Comparison of ENCODE assay signal across 30 mouse cellular contexts in genomic region chr19:17659321-17659720, GRCm38 (mm10).
DNase-seq lines count a peak whose midpoint lies in the region; ATAC-seq lines count a peak whose summit lies in the region.
"Had no signal": no experiment of that assay in that cellular context is flagged by ENCODE, and none has a peak within 500 bp of the region (broad histone marks: within the 10 kb centered on the region; RNA-seq: fewer than 3 reads in every experiment).

No protein-coding gene starts in this region.

- H3K9ac ChIP-seq in embryonic facial prominence, embryonic 11.5 days (replicated peaks; ENCODE audit: low read length) = no peak overlapping the region
- no peak overlapping the region for H3K9ac ChIP-seq in embryonic facial prominence, embryonic 14.5 days (ENCODE audit: low read depth, low read length)
- H3K9ac ChIP-seq in liver, embryonic 12.5 days = no peak overlapping the region
- H3K9ac ChIP-seq: forebrain, postnatal 0 days; heart, embryonic 13.5 days; hindbrain, embryonic 14.5 days had no signal

- no peak overlapping the region for H3K4me2 ChIP-seq in embryonic facial prominence, embryonic 11.5 days (ENCODE audit: low read depth, low read length)
- H3K4me2 ChIP-seq in embryonic facial prominence, embryonic 14.5 days (ENCODE audit: low read depth, low read length) = no peak overlapping the region
- H3K4me2 ChIP-seq in liver, embryonic 12.5 days = no peak overlapping the region
- H3K4me2 ChIP-seq: heart, embryonic 13.5 days; hindbrain, embryonic 14.5 days had no signal

- H3K27ac ChIP-seq in embryonic facial prominence, embryonic 11.5 days (replicated peaks; ENCODE audit: low read depth, low read length) = no peak overlapping the region
- H3K27ac ChIP-seq in embryonic facial prominence, embryonic 14.5 days (replicated peaks; ENCODE audit: low read depth, low read length) = no peak overlapping the region
- peak overlapping the region; percentile 42; the same call in 1 of the 2 replicates for H3K27ac ChIP-seq in limb, embryonic 10.5 days
- H3K27ac ChIP-seq in liver, embryonic 12.5 days = no peak overlapping the region
- H3K27ac ChIP-seq: heart, embryonic 10.5 days; heart, embryonic 13.5 days; hindbrain, embryonic 14.5 days; hindbrain, postnatal 0 days had no signal

- DNase-seq in embryonic facial prominence, embryonic 11.5 days (ENCODE audit: low spot score) = peak; percentile 56
- DNase-seq in embryonic facial prominence, embryonic 14.5 days (ENCODE audit: low spot score) = peak; percentile 62
- DNase-seq in limb, embryonic 10.5 days (ENCODE audit: low spot score) = peak; percentile 34
- no peak for DNase-seq in ovary, postnatal 14 days (ENCODE audit: low spot score)
- DNase-seq in adrenal gland, adult 18-20 months (ENCODE audit: low spot score in 2 of 2) = no peak
- DNase-seq in heart, adult 9 months (ENCODE audit: low spot score in 2 of 2) = no peak
- DNase-seq: adrenal gland, adult 2 months; adrenal gland, postnatal 14 days; B cell, adult 2 months; cerebellum, adult 11 months; cerebellum, adult 2 months; cerebellum, adult 9-11 months; cerebellum, postnatal 25 days; forebrain, postnatal 0 days; gastrocnemius, postnatal 25 days; heart, adult 18-20 months; heart, postnatal 14 days; heart, postnatal 4 days had no signal

- no peaks in the 10 kb centered on the region; the same call in 1 of the 2 replicates for H3K4me1 ChIP-seq in embryonic facial prominence, embryonic 11.5 days (ENCODE audit: control insufficient read depth, insufficient read depth, low read length)
- peaks cover 10% of the 10 kb centered on the region for H3K4me1 ChIP-seq in embryonic facial prominence, embryonic 14.5 days (ENCODE audit: control insufficient read depth, insufficient read depth, low read length)
- H3K4me1 ChIP-seq in limb, embryonic 10.5 days = peaks cover 33% of the 10 kb centered on the region
- H3K4me1 ChIP-seq in liver, embryonic 12.5 days = no peaks in the 10 kb centered on the region
- H3K4me1 ChIP-seq: heart, embryonic 10.5 days; heart, embryonic 13.5 days had no signal

- no peaks in the 10 kb centered on the region for H3K36me3 ChIP-seq in embryonic facial prominence, embryonic 11.5 days (replicated peaks; ENCODE audit: control insufficient read depth, insufficient read depth, low read depth, low read length)
- H3K36me3 ChIP-seq in embryonic facial prominence, embryonic 14.5 days (ENCODE audit: control insufficient read depth, insufficient read depth, low read length) = no peaks in the 10 kb centered on the region
- no peaks in the 10 kb centered on the region for H3K36me3 ChIP-seq in limb, embryonic 10.5 days
- H3K36me3 ChIP-seq in liver, embryonic 12.5 days = no peaks in the 10 kb centered on the region
- H3K36me3 ChIP-seq: G1E; heart, embryonic 10.5 days had no signal

- H3K9me3 ChIP-seq in embryonic facial prominence, embryonic 11.5 days (replicated peaks; ENCODE audit: control insufficient read depth, low read length) = no peaks in the 10 kb centered on the region
- no peaks in the 10 kb centered on the region for H3K9me3 ChIP-seq in embryonic facial prominence, embryonic 14.5 days (ENCODE audit: control insufficient read depth, low read length)
- H3K9me3 ChIP-seq in limb, embryonic 10.5 days (replicated peaks) = no peaks in the 10 kb centered on the region
- H3K9me3 ChIP-seq in liver, embryonic 12.5 days (replicated peaks) = no peaks in the 10 kb centered on the region
- H3K9me3 ChIP-seq: G1E; heart, embryonic 10.5 days; heart, embryonic 13.5 days had no signal

- H3K4me3 ChIP-seq in embryonic facial prominence, embryonic 11.5 days (ENCODE audit: low read depth, low read length) = no peak overlapping the region
- H3K4me3 ChIP-seq in embryonic facial prominence, embryonic 14.5 days (ENCODE audit: low read depth, low read length) = no peak overlapping the region
- H3K4me3 ChIP-seq in limb, embryonic 10.5 days = no peak overlapping the region
- H3K4me3 ChIP-seq in liver, embryonic 12.5 days = no peak overlapping the region
- H3K4me3 ChIP-seq: erythroblast, embryonic 14.5 days; heart, embryonic 10.5 days; heart, embryonic 13.5 days had no signal

- 23% methylated on average over 3 of the region's 3 CpGs for WGBS in embryonic facial prominence, embryonic 11.5 days
- 16% methylated on average over 3 of the region's 3 CpGs for WGBS in embryonic facial prominence, embryonic 14.5 days
- WGBS in limb, embryonic 10.5 days = 19% methylated on average over 3 of the region's 3 CpGs
- WGBS in liver, embryonic 12.5 days (ENCODE audit: insufficient replicate concordance) = 65% methylated on average over 3 of the region's 3 CpGs

- ATAC-seq in embryonic facial prominence, embryonic 11.5 days (replicated peaks; ENCODE audit: insufficient number of reproducible peaks, low FRiP score, low TSS enrichment, low read depth) = 0 out of 2 replicates have a peak, but pooled peaks have one; percentile 52
- peak; percentile 15; the same call in 1 of the 2 replicates for ATAC-seq in embryonic facial prominence, embryonic 14.5 days (ENCODE audit: low read depth)
- ATAC-seq in liver, embryonic 12.5 days = no peak
- ATAC-seq: forebrain, embryonic 14.5 days; forebrain, postnatal 0 days; hindbrain, postnatal 0 days; inflammation-experienced regulatory T-cells, adult 6 months; intestine, embryonic 16.5 days; Patski had no signal

- no peaks in the 10 kb centered on the region for H3K27me3 ChIP-seq in embryonic facial prominence, embryonic 11.5 days (ENCODE audit: control insufficient read depth, insufficient read depth, low read length)
- H3K27me3 ChIP-seq in embryonic facial prominence, embryonic 14.5 days (replicated peaks; ENCODE audit: control insufficient read depth, insufficient read depth, low read length) = no peaks in the 10 kb centered on the region
- H3K27me3 ChIP-seq in limb, embryonic 10.5 days (ENCODE audit: low read depth, poor library complexity, severe bottlenecking) = peaks cover 39% of the 10 kb centered on the region
- H3K27me3 ChIP-seq in liver, embryonic 12.5 days (replicated peaks) = no peaks in the 10 kb centered on the region
- H3K27me3 ChIP-seq: CH12.LX; heart, embryonic 13.5 days; Patski had no signal

Comparison
In these comparisons a context has a peak if more than half of its experiments do, and no peak if none do; other contexts are left out.
1. DNase-seq: peak in embryonic facial prominence, embryonic 11.5 days (single experiment), embryonic facial prominence, embryonic 14.5 days (single experiment) and limb, embryonic 10.5 days (single experiment); none in ovary, postnatal 14 days (single experiment), adrenal gland, adult 18-20 months (0 of 2) and heart, adult 9 months (0 of 2).